Mouse (Mus musculus) myocyte (in vitro differentiated cells): Measurements from ENCODE around the gene Anks1b.

Experiments
- POLR2A ChIP-seq: IDR thresholded peaks from one replicate; pipeline ENCODE4 v1.6.1; 2011; ENCODE audit warnings: low read depth, mild to moderate bottlenecking, control low read depth, moderate library complexity; ENCODE audit not compliant: insufficient read length
- REST ChIP-seq: IDR thresholded peaks from one replicate; pipeline ENCODE4 v1.6.1; 2011; ENCODE audit warnings: mild to moderate bottlenecking, control low read depth, moderate library complexity; ENCODE audit not compliant: insufficient read depth, insufficient read length

GRCm38 (mm10) chr10:90937721-90938460, 1064.6 kb downstream of the Anks1b start:
- TF ChIP-seq REST, result no peak
- no peak for TF ChIP-seq POLR2A
